Mouse (Mus musculus): ENCODE results near the gene Sh3gl2. TPM values are rescaled to one million over a fixed set of nuclear protein-coding genes. Genes with fewer than 3 reads are reported as not detected.

The Sh3gl2 gene
- total RNA-seq, 2 experiments from 2014 or later: 247 to 282 TPM

- no peak for DNase-seq (ENCODE audit: extremely low spot score in 1 of 2, low spot score in 2 of 2)
- no peak overlapping the region for H3K4me3 ChIP-seq
- no peak overlapping the region for H3K27ac ChIP-seq
- intact Hi-C loops (cut with DNase I): loop anchor here (5.0 kb wide), 1 partner anchor 169 kb away; the partner anchor contains the start of gene Sh3gl2
- no peak for TF ChIP-seq CTCF (IDR thresholded peaks at IDR 0.05)
Observed at GRCm38 (mm10) chr4:85376610-85377009, 171.7 kb downstream of the Sh3gl2 start.

- no peak for TF ChIP-seq CTCF (IDR thresholded peaks at IDR 0.05)
- DNase-seq (ENCODE audit: extremely low spot score in 1 of 2, low spot score in 2 of 2): no peak
- Histone ChIP-seq H3K4me3 (no peak overlapping the region), H3K27ac (no peak overlapping the region)
- intact Hi-C loops (cut with DNase I): no loop called here
Observed at GRCm38 (mm10) chr4:85385241-85385640, 180.3 kb downstream of the Sh3gl2 start.

- intact Hi-C loops (cut with DNase I): no loop called here
- no peak for TF ChIP-seq CTCF (IDR thresholded peaks at IDR 0.05)
- no peak for DNase-seq (ENCODE audit: extremely low spot score in 1 of 2, low spot score in 2 of 2)
- Histone ChIP-seq H3K27ac (no peak overlapping the region), H3K4me3 (no peak overlapping the region)
Observed at GRCm38 (mm10) chr4:85387676-85388075, 182.8 kb downstream of the Sh3gl2 start.

GRCm38 (mm10) chr4:85391795-85392194, 186.9 kb downstream of the Sh3gl2 start:
- no peak for DNase-seq (ENCODE audit: extremely low spot score in 1 of 2, low spot score in 2 of 2)
- intact Hi-C loops (cut with DNase I): loop anchor here (1.0 to 10.0 kb wide), 2 partner anchors 229 to 1163 kb away; partner anchors contain the start of gene Saxo1
- Histone ChIP-seq H3K27ac (peak overlapping the region; percentile 6; the same call in 1 of the 2 replicates), H3K4me3 (no peak overlapping the region)
- TF ChIP-seq CTCF (IDR thresholded peaks at IDR 0.05): peak; percentile 66

- H3K27ac ChIP-seq: no peak overlapping the region
- no peak overlapping the region for H3K4me3 ChIP-seq
- no peak for TF ChIP-seq CTCF (IDR thresholded peaks at IDR 0.05)
- no peak for DNase-seq (ENCODE audit: extremely low spot score in 1 of 2, low spot score in 2 of 2)
- intact Hi-C loops (cut with DNase I): loop anchor here (10.0 kb wide), 1 partner anchor 1156 kb away; the partner anchor contains the start of gene Saxo1
Observed at GRCm38 (mm10) chr4:85398765-85399164, 193.8 kb downstream of the Sh3gl2 start.

GRCm38 (mm10) chr4:85402823-85403222, 197.9 kb downstream of the Sh3gl2 start:
- H3K4me3 ChIP-seq: no peak overlapping the region
- H3K27ac ChIP-seq: no peak overlapping the region
- peak; percentile 43 to 64 for DNase-seq (ENCODE audit: extremely low spot score in 1 of 2, low spot score in 2 of 2)
- intact Hi-C loops (cut with DNase I): loop anchor here (1.0 to 5.0 kb wide), 2 partner anchors 399 to 414 kb away; no protein-coding TSS in a partner anchor
- peak; percentile 72 for TF ChIP-seq CTCF (IDR thresholded peaks at IDR 0.05)

- no peak overlapping the region for H3K27ac ChIP-seq
- H3K4me3 ChIP-seq: no peak overlapping the region
- peak; percentile 78 for TF ChIP-seq CTCF (IDR thresholded peaks at IDR 0.05)
- intact Hi-C loops (cut with DNase I): loop anchor here (5.0 kb wide), 1 partner anchor 413 kb away; no protein-coding TSS in a partner anchor
- peak; percentile 38 to 60 for DNase-seq (ENCODE audit: extremely low spot score in 1 of 2, low spot score in 2 of 2)
Observed at GRCm38 (mm10) chr4:85404424-85405194, 199.7 kb downstream of the Sh3gl2 start.

- no peak overlapping the region for H3K4me3 ChIP-seq
- H3K27ac ChIP-seq: no peak overlapping the region
- no peak for DNase-seq (ENCODE audit: extremely low spot score in 1 of 2, low spot score in 2 of 2)
- TF ChIP-seq CTCF (IDR thresholded peaks at IDR 0.05): no peak
- intact Hi-C loops (cut with DNase I): no loop called here
Observed at GRCm38 (mm10) chr4:85405276-85405675, 200.3 kb downstream of the Sh3gl2 start.

GRCm38 (mm10) chr4:85416466-85416865, 211.5 kb downstream of the Sh3gl2 start:
- Histone ChIP-seq H3K27ac (no peak overlapping the region), H3K4me3 (no peak overlapping the region)
- no peak for DNase-seq (ENCODE audit: extremely low spot score in 1 of 2, low spot score in 2 of 2)
- no peak for TF ChIP-seq CTCF (IDR thresholded peaks at IDR 0.05)
- intact Hi-C loops (cut with DNase I): no loop called here

- Histone ChIP-seq H3K4me3 (no peak overlapping the region), H3K27ac (no peak overlapping the region)
- TF ChIP-seq CTCF (IDR thresholded peaks at IDR 0.05): no peak
- DNase-seq (ENCODE audit: extremely low spot score in 1 of 2, low spot score in 2 of 2): no peak
- intact Hi-C loops (cut with DNase I): no loop called here
Observed at GRCm38 (mm10) chr4:85420429-85420828, 215.5 kb downstream of the Sh3gl2 start.

GRCm38 (mm10) chr4:85426211-85426610, 221.3 kb downstream of the Sh3gl2 start:
- TF ChIP-seq CTCF (IDR thresholded peaks at IDR 0.05): no peak
- no peak overlapping the region for H3K4me3 ChIP-seq
- intact Hi-C loops (cut with DNase I): no loop called here
- no peak overlapping the region for H3K27ac ChIP-seq
- DNase-seq (ENCODE audit: extremely low spot score in 1 of 2, low spot score in 2 of 2): no peak

- intact Hi-C loops (cut with DNase I): no loop called here
- H3K4me3 ChIP-seq: no peak overlapping the region
- no peak overlapping the region for H3K27ac ChIP-seq
- DNase-seq (ENCODE audit: extremely low spot score in 1 of 2, low spot score in 2 of 2): no peak
- no peak for TF ChIP-seq CTCF (IDR thresholded peaks at IDR 0.05)
Observed at GRCm38 (mm10) chr4:85432786-85433185, 227.9 kb downstream of the Sh3gl2 start.
